Mouse (Mus musculus) megakaryocyte, embryonic 14.5 days (primary cell): Measurements from ENCODE around the gene Actn4.

Experiments
- FLI1 ChIP-seq: IDR thresholded peaks from 2 replicates; pipeline ENCODE4 v1.6.1; 2012; ENCODE audit warnings: low read length, inconsistent platforms, mixed read lengths
- GATA1 ChIP-seq: IDR thresholded peaks from 3 replicates; pipeline ENCODE4 v1.6.1; 2012; ENCODE audit warnings: mixed read lengths, low read length, inconsistent platforms, borderline replicate concordance

GRCm38 (mm10) chr7:28926172-28926571 is 36.0 kb downstream of the Actn4 start:
- TF ChIP-seq FLI1 (no peak), GATA1 (no peak)
